ENCODE assay signal across 25 mouse cellular contexts in the genomic region with DNA sequence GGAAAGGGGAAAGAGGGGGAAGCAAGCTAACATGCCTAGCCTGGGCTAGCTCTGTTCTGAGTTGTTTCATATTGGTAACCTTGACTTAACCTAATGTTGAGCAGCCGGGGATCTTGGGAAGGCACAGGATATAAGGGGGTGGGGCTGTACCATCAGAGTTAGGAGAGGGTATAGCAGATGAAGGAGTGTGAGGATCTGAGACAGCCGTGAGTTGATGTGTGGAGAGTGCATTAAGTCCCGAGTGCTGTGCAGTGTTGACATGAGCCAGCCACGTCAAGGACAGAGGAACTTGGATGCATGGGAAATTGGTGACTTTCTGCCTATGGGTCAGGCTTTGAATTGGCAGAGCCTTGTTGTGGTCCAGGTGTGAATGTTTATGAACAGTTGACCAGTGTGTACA. TPM values are rescaled to one million over a fixed set of nuclear protein-coding genes. Genes with fewer than 3 reads are reported as not detected.
A peak's percentile ranks its signal among the peaks of the same experiment; 100 is the strongest.
DNase-seq lines count a peak whose midpoint lies in the region; ATAC-seq and TF ChIP-seq lines count a peak whose summit lies in the region.
"Had no signal": no experiment of that assay in that cellular context is flagged by ENCODE, and none has a peak within 500 bp of the region (broad histone marks: within the 10 kb centered on the region; RNA-seq: fewer than 3 reads in every experiment).

No protein-coding gene starts in this region.

- H3K9ac ChIP-seq in kidney, embryonic 14.5 days (ENCODE audit: low read depth, low read length), result no peak overlapping the region
- H3K9ac ChIP-seq: embryonic facial prominence, embryonic 13.5 days; forebrain, embryonic 12.5 days; hindbrain, embryonic 12.5 days had no signal

- H3K36me3 ChIP-seq in kidney, embryonic 14.5 days (ENCODE audit: control insufficient read depth, insufficient read depth, low read length), result no peaks in the 10 kb centered on the region
- H3K36me3 ChIP-seq: embryonic facial prominence, embryonic 13.5 days; forebrain, embryonic 12.5 days; heart, embryonic 10.5 days had no signal

- peak; percentile 52 for DNase-seq in cerebellum, adult 11-12 months
- DNase-seq in cerebellum, postnatal 4 days (ENCODE audit: low spot score in 2 of 2), result no peak
- DNase-seq in left cerebral cortex, adult 2 months (ENCODE audit: extremely low spot score in 1 of 2, low spot score in 2 of 2), result no peak
- no peak for DNase-seq in left cerebral cortex, postnatal 10 days (ENCODE audit: extremely low spot score in 1 of 2, low spot score in 2 of 2)
- peak; percentile 17 to 39 for DNase-seq in cerebellum, postnatal 25 days
- no peak for DNase-seq in lung, postnatal 14 days
- DNase-seq: adrenal gland, postnatal 10 days; heart, adult 11 months; heart, postnatal 10 days; heart, postnatal 4 days had no signal

- H3K4me3 ChIP-seq in left cerebral cortex, adult 2 months, result no peak overlapping the region
- no peak overlapping the region for H3K4me3 ChIP-seq in kidney, embryonic 14.5 days (ENCODE audit: low read length)
- H3K4me3 ChIP-seq: embryonic facial prominence, embryonic 13.5 days; forebrain, embryonic 12.5 days; heart, embryonic 10.5 days; hindbrain, embryonic 12.5 days had no signal

- H3K4me1 ChIP-seq in kidney, embryonic 14.5 days (ENCODE audit: control insufficient read depth, insufficient read depth, low read length), result no peaks in the 10 kb centered on the region
- H3K4me1 ChIP-seq: embryonic facial prominence, embryonic 13.5 days; heart, embryonic 10.5 days had no signal

- no peak overlapping the region for H3K4me2 ChIP-seq in kidney, embryonic 14.5 days (replicated peaks; ENCODE audit: low read depth, low read length)
- H3K4me2 ChIP-seq: embryonic facial prominence, embryonic 13.5 days; forebrain, embryonic 12.5 days; hindbrain, embryonic 12.5 days had no signal

- intact Hi-C loops in left cerebral cortex, adult 2 months (cut with DNase I), result loop anchor here (5.0 kb wide), 1 partner anchor 35 kb away; a partner anchor contains a TSS
- intact Hi-C loops in left cerebral cortex, postnatal 10 days (cut with DNase I), result no loop called here

- H3K27me3 ChIP-seq in kidney, embryonic 14.5 days (ENCODE audit: control insufficient read depth, insufficient read depth, low read length), result no peaks in the 10 kb centered on the region
- H3K27me3 ChIP-seq: embryonic facial prominence, embryonic 13.5 days; forebrain, embryonic 12.5 days had no signal

- 78% methylated on average over 4 of the region's 4 CpGs for whole genome bisulfite sequencing in kidney, embryonic 14.5 days

- ATAC-seq in activated CD4-positive, CD25-positive, alpha-beta regulatory T cell, adult 4 months, result peak; percentile 30
- no peak for ATAC-seq in kidney, embryonic 14.5 days (ENCODE audit: low FRiP score, low TSS enrichment)
- ATAC-seq: forebrain, embryonic 16.5 days; hindbrain, embryonic 16.5 days had no signal

- H3K27ac ChIP-seq in left cerebral cortex, adult 2 months, result peak overlapping the region; percentile 70
- H3K27ac ChIP-seq in kidney, embryonic 14.5 days (ENCODE audit: low read depth, low read length), result no peak overlapping the region
- H3K27ac ChIP-seq: embryonic facial prominence, embryonic 13.5 days; forebrain, embryonic 12.5 days; heart, embryonic 10.5 days; hindbrain, embryonic 12.5 days had no signal

- no peaks in the 10 kb centered on the region for H3K9me3 ChIP-seq in kidney, embryonic 14.5 days (ENCODE audit: control insufficient read depth, low read length)
- H3K9me3 ChIP-seq: embryonic facial prominence, embryonic 13.5 days; forebrain, embryonic 12.5 days; G1E; heart, embryonic 10.5 days; hindbrain, embryonic 12.5 days had no signal

- no peak for TF ChIP-seq CTCF in left cerebral cortex, adult 2 months (IDR thresholded peaks at IDR 0.05)

RNA-seq across cellular contexts. Expression of a gene that starts 6.6 kb away (rescaled TPM):
- total RNA-seq in left cerebral cortex, adult 2 months (2021), result 10 to 100 TPM; 53.1 to 56.8 TPM
- total RNA-seq in left cerebral cortex, postnatal 10 days (2021), result 10 to 100 TPM; 36.8 to 39.4 TPM
- polyA plus RNA-seq in activated CD4-positive, CD25-positive, alpha-beta regulatory T cell, adult 4 months (2017; shearing (Covaris generic)), result 10 to 100 TPM; 14.5 to 18.7 TPM
- polyA plus RNA-seq in kidney, embryonic 14.5 days (2014; fragmentation: Nextera tagmentation; extraction: Ambion mirVana), result 7.8 and 11.4 TPM in 2 replicates

RNA-seq across cellular contexts. Expression of a gene that starts 14.1 kb away (rescaled TPM):
- total RNA-seq in left cerebral cortex, adult 2 months (2021), result 10 to 100 TPM; 67.0 to 71.0 TPM
- 10 to 100 TPM; 76.0 to 87.8 TPM for total RNA-seq in left cerebral cortex, postnatal 10 days (2021)
- polyA plus RNA-seq in activated CD4-positive, CD25-positive, alpha-beta regulatory T cell, adult 4 months (2017; shearing (Covaris generic)), result 10 to 100 TPM; 73.4 to 81.2 TPM
- 187 and 202 TPM in 2 replicates for polyA plus RNA-seq in kidney, embryonic 14.5 days (2014; fragmentation: Nextera tagmentation; extraction: Ambion mirVana)

RNA-seq across cellular contexts. Expression of a gene that starts 22.0 kb away (rescaled TPM):
- total RNA-seq in left cerebral cortex, adult 2 months (2021), result not detected
- total RNA-seq in left cerebral cortex, postnatal 10 days (2021), result not detected
- polyA plus RNA-seq in activated CD4-positive, CD25-positive, alpha-beta regulatory T cell, adult 4 months (2017; shearing (Covaris generic)), result not detected
- polyA plus RNA-seq in kidney, embryonic 14.5 days (2014; fragmentation: Nextera tagmentation; extraction: Ambion mirVana), result 0.07 TPM in 1 of 2 replicates, not detected in the other
- total RNA-seq: adrenal gland, postnatal 10 days; adrenal gland, postnatal 4 days; gastrocnemius, adult 18-20 months; gastrocnemius, postnatal 36 days; heart, postnatal 10 days; heart, postnatal 4 days had no signal
- polyA plus RNA-seq: frontal cortex, adult 2 months; G1E; inflammation-experienced regulatory T-cells, adult 6 months had no signal

RNA-seq across cellular contexts. Expression of a gene that starts 37.5 kb away (rescaled TPM):
- 10 to 100 TPM; 35.6 to 37.8 TPM for total RNA-seq in left cerebral cortex, adult 2 months (2021)
- total RNA-seq in left cerebral cortex, postnatal 10 days (2021), result 10 to 100 TPM; 63.7 to 75.3 TPM
- under 1 TPM in 1 of 2 experiments, not detected in 1; 0.11 TPM for polyA plus RNA-seq in activated CD4-positive, CD25-positive, alpha-beta regulatory T cell, adult 4 months (2017; shearing (Covaris generic))
- not detected in 2 replicates for polyA plus RNA-seq in kidney, embryonic 14.5 days (2014; fragmentation: Nextera tagmentation; extraction: Ambion mirVana)
- total RNA-seq: gastrocnemius, adult 18-20 months; gastrocnemius, postnatal 36 days had no signal
- polyA plus RNA-seq: G1E; heart, embryonic 10.5 days; heart, embryonic 14.5 days; inflammation-experienced regulatory T-cells, adult 6 months had no signal

Comparison
In these comparisons a context has a peak if more than half of its experiments do, and no peak if none do; other contexts are left out.
1. DNase-seq: peak in cerebellum, adult 11-12 months (single experiment) and cerebellum, postnatal 25 days (2 of 2); none in cerebellum, postnatal 4 days (0 of 2), left cerebral cortex, adult 2 months (0 of 2), left cerebral cortex, postnatal 10 days (0 of 2) and lung, postnatal 14 days (single experiment).